Mouse (Mus musculus): ENCODE measurements around the gene St6galnac4.

St6galnac4 gene

GRCm38 (mm10) chr2:32646379-32647056, 59.6 kb downstream of the St6galnac4 start, which contains the start of gene Eng:
Gene Eng, plus strand, starts transcription at chr2:32646595.
- in situ Hi-C loops (cut with MboI; ENCODE audit: low sequenced_read_pairs) = no loop called here

DNA sequence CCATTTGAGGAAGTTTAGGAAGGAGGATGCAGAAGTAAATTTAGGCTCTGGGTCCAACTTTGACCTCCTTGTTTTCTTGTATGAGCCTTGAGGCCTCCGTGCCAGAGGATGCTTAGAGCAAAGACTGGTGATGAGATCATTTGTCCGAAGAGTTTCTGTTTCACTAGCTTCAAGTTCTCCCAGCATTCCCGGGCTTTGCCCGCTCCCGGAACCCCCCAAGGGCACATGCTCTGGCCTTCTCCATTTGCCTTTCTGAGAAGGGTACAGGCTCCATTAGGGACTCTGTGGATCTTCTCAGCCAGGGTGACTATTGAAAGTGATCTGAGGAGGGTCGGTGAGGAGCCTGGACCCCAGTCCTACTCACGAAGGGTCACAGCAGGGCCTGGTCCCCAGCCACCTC, 60.5 kb downstream of the St6galnac4 start:
- in situ Hi-C loops (cut with MboI; ENCODE audit: low sequenced_read_pairs) = no loop called here

Data from CH12F3 (cell line).